Comparison of ENCODE assay signal across 14 mouse cellular contexts in the genomic region with DNA sequence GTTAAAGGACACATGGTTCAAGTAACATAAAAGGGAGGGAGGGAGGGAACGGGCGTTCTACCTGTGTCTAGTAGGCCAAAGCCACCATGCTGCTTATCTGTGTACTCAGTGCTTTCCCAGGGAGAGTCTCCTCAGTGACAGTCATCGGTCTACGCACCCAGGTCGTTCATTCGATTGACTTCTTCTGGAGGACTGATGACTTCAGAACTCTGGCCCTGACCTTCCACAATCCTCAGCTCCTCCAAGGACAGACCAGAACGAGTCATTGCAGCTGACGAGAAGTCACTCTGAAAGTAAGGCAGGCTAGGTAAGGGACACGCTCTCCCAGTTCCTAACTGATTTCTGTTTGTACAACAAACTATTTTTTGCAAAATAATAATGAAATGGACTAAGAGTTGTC. TPM values are rescaled to one million over a fixed set of nuclear protein-coding genes. Genes with fewer than 3 reads are reported as not detected.
DNase-seq lines count a peak whose midpoint lies in the region.
"Had no signal": no experiment of that assay in that cellular context is flagged by ENCODE, and none has a peak within 500 bp of the region (broad histone marks: within the 10 kb centered on the region; RNA-seq: fewer than 3 reads in every experiment).

No protein-coding gene starts in this region.

- peak; percentile 68 for DNase-seq in adrenal gland, adult 2 months
- DNase-seq in adrenal gland, adult 18-20 months (ENCODE audit: low spot score in 2 of 2) = no peak
- peak; percentile 21 for DNase-seq in adrenal gland, postnatal 10 days
- peak; percentile 16 for DNase-seq in adrenal gland, postnatal 25 days
- DNase-seq in Muller cell, postnatal 12 days (ENCODE audit: inconsistent ontology term) = no peak
- no peak for DNase-seq in urinary bladder, adult 2 months (ENCODE audit: low spot score)
- no peak for DNase-seq in right cerebral cortex, postnatal 10 days (ENCODE audit: low spot score in 2 of 2)
- DNase-seq: cerebellum, adult 11 months; cerebellum, adult 18-20 months; cerebellum, adult 8-10 months; cerebellum, adult 9-11 months; cerebellum, postnatal 14 days; cerebellum, postnatal 36 days; embryo, embryonic 11 days had no signal

RNA-seq across cellular contexts. Expression of gene Pgd, which starts 46.9 kb away (rescaled TPM):
- total RNA-seq in adrenal gland, adult 2 months (2021) = 100 to 1,000 TPM; 225 to 340 TPM
- 201 and 255 TPM in 2 replicates for polyA plus RNA-seq in adrenal gland, adult 2 months (2012; rRNA removed)
- total RNA-seq in adrenal gland, adult 18-20 months (2021) = 100 to 1,000 TPM; 330 to 533 TPM
- 100 to 1,000 TPM; 175 to 176 TPM for total RNA-seq in adrenal gland, postnatal 10 days (2021)
- 303 and 313 TPM in 2 replicates for total RNA-seq in adrenal gland, postnatal 25 days (2021)
- 114 and 117 TPM in 2 replicates for polyA plus RNA-seq in urinary bladder, adult 2 months (2012; rRNA removed)

Comparison
In these comparisons a context has a peak if more than half of its experiments do, and no peak if none do; other contexts are left out.
1. DNase-seq: peak in adrenal gland, adult 2 months (single experiment), adrenal gland, postnatal 10 days (single experiment) and adrenal gland, postnatal 25 days (single experiment); none in adrenal gland, adult 18-20 months (0 of 2), Muller cell, postnatal 12 days (single experiment), urinary bladder, adult 2 months (single experiment) and right cerebral cortex, postnatal 10 days (0 of 2).